In the genomic region with DNA sequence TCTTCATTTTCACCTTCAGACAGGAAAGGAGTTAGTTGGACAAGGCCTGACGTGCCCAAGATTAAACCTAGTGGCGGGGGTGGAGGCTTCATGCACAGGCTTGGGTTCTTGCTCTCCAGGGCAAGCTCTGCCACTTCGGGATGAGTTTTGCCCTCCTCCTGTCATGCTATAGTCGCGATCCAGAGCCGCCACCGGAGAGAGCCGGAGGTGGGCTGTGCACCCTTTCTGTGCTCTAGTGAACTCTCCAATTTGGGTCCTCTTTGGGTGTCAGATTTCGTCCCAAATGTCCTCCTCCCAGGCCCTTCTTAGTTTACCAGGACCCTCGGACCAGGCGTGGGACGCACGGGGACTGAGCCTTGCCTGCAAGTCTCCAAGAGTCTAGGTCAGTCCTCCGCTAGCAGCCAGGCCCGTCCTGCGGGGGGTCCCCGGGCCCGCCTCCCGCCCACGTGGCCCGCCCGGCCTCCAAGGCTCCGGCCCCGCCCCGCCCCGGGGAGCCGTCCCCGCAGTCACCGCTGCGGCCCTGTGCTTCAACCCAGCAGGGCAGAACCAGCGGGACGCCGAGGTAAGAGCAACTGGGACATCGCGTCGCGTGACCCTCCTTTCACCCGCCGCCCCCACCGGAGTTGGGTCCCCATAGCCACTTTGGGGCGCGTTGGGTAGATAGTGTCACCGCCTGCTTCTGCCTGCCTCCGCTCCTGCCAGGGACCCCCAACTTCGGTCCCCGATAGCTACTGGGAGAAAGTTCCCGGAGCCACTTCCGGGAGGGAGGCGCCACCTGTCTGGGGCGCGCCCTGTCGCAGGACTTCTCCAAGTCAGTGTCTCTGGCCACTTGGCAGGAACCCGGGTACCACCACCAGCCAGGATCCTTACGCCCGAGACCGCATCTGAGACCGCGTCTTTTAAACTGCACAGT, we compare ENCODE assay signal across 8 mouse cellular contexts. TPM values are rescaled to one million over a fixed set of nuclear protein-coding genes. Genes with fewer than 3 reads are reported as not detected.
A peak's percentile ranks its signal among the peaks of the same experiment; 100 is the strongest.
DNase-seq lines count a peak whose midpoint lies in the region; ATAC-seq lines count a peak whose summit lies in the region.

TSS of gene Arhgef3 (plus strand) at position 538 of the 913 bp plus-strand sequence.

- WGBS in embryonic facial prominence, embryonic 11.5 days = under 1% methylated on average over 56 of the region's 58 CpGs
- under 1% methylated on average over 58 of the region's 58 CpGs for WGBS in heart, embryonic 12.5 days
- under 1% methylated on average over 58 of the region's 58 CpGs for WGBS in kidney, embryonic 15.5 days
- WGBS in liver, embryonic 16.5 days (ENCODE audit: insufficient replicate concordance) = under 1% methylated on average over 58 of the region's 58 CpGs
- under 1% methylated on average over 56 of the region's 58 CpGs for WGBS in neural tube, embryonic 11.5 days

- DNase-seq in left cerebral cortex, adult 18-20 months (ENCODE audit: low spot score in 2 of 2) = no peak
- no peak for DNase-seq in left cerebral cortex, adult 9 months (ENCODE audit: low spot score in 2 of 2)
- peak; percentile 62 for DNase-seq in embryonic facial prominence, embryonic 11.5 days (ENCODE audit: low spot score)
- DNase-seq in neural tube, embryonic 11.5 days (ENCODE audit: low spot score) = peak; percentile 62
- peak; percentile 68 for DNase-seq in urinary bladder, adult 2 months (ENCODE audit: low spot score)

- H3K9ac ChIP-seq in embryonic facial prominence, embryonic 11.5 days (replicated peaks; ENCODE audit: low read length) = peak within 1 kb of the TSS; percentile 50
- H3K9ac ChIP-seq in heart, embryonic 12.5 days = peak within 1 kb of the TSS; percentile 74
- peak within 1 kb of the TSS; percentile 54 for H3K9ac ChIP-seq in kidney, embryonic 15.5 days
- peak within 1 kb of the TSS; percentile 36 for H3K9ac ChIP-seq in liver, embryonic 16.5 days (ENCODE audit: low read depth, low read length)
- H3K9ac ChIP-seq in neural tube, embryonic 11.5 days (ENCODE audit: low read length) = peak within 1 kb of the TSS; percentile 51

- H3K4me1 ChIP-seq in embryonic facial prominence, embryonic 11.5 days (ENCODE audit: control insufficient read depth, insufficient read depth, low read length) = no peaks in the 10 kb centered on the region
- H3K4me1 ChIP-seq in heart, embryonic 12.5 days (replicated peaks) = peaks cover 21% of the 10 kb centered on the region
- peaks cover 19% of the 10 kb centered on the region for H3K4me1 ChIP-seq in kidney, embryonic 15.5 days
- no peaks in the 10 kb centered on the region for H3K4me1 ChIP-seq in liver, embryonic 16.5 days (ENCODE audit: control insufficient read depth, low read depth, low read length)
- no peaks in the 10 kb centered on the region for H3K4me1 ChIP-seq in neural tube, embryonic 11.5 days (ENCODE audit: control insufficient read depth, insufficient read depth, low read length)

- no peak within 1 kb of the TSS for H3K27ac ChIP-seq in embryonic facial prominence, embryonic 11.5 days (replicated peaks; ENCODE audit: low read depth, low read length)
- H3K27ac ChIP-seq in heart, embryonic 12.5 days (ENCODE audit: poor library complexity, severe bottlenecking) = no peak within 1 kb of the TSS
- no peak within 1 kb of the TSS for H3K27ac ChIP-seq in kidney, embryonic 15.5 days
- no peak within 1 kb of the TSS for H3K27ac ChIP-seq in liver, embryonic 16.5 days (ENCODE audit: low read length)
- H3K27ac ChIP-seq in neural tube, embryonic 11.5 days (ENCODE audit: low read depth, low read length) = no peak within 1 kb of the TSS

- H3K27me3 ChIP-seq in embryonic facial prominence, embryonic 11.5 days (ENCODE audit: control insufficient read depth, insufficient read depth, low read length) = peaks cover 9% of the 10 kb centered on the region
- H3K27me3 ChIP-seq in heart, embryonic 12.5 days (replicated peaks) = 0 out of 2 replicates have a peak, but pooled peaks cover 11% of the 10 kb centered on the region
- H3K27me3 ChIP-seq in kidney, embryonic 15.5 days = peaks cover 26% of the 10 kb centered on the region
- H3K27me3 ChIP-seq in liver, embryonic 16.5 days (ENCODE audit: control insufficient read depth, insufficient read depth, low read depth, low read length) = peaks cover 14% of the 10 kb centered on the region
- peaks cover 26% of the 10 kb centered on the region for H3K27me3 ChIP-seq in neural tube, embryonic 11.5 days (ENCODE audit: control insufficient read depth, insufficient read depth, low read length)

- peak; percentile 51; the same call in 1 of the 2 replicates for ATAC-seq in embryonic facial prominence, embryonic 11.5 days (replicated peaks; ENCODE audit: insufficient number of reproducible peaks, low FRiP score, low TSS enrichment, low read depth)
- ATAC-seq in heart, embryonic 12.5 days (ENCODE audit: insufficient number of reproducible peaks, low FRiP score) = peak; percentile 89
- peak; percentile 83 for ATAC-seq in kidney, embryonic 15.5 days (replicated peaks; ENCODE audit: low FRiP score)
- ATAC-seq in liver, embryonic 16.5 days (ENCODE audit: low read depth) = peak; percentile 80
- peak; percentile 58; the same call in 1 of the 2 replicates for ATAC-seq in neural tube, embryonic 11.5 days (ENCODE audit: insufficient read depth, low FRiP score, low TSS enrichment)

- H3K4me2 ChIP-seq in embryonic facial prominence, embryonic 11.5 days (ENCODE audit: low read depth, low read length) = peak within 1 kb of the TSS; percentile 98
- H3K4me2 ChIP-seq in heart, embryonic 12.5 days = peak within 1 kb of the TSS; percentile 88
- H3K4me2 ChIP-seq in kidney, embryonic 15.5 days = peak within 1 kb of the TSS; percentile 99
- H3K4me2 ChIP-seq in liver, embryonic 16.5 days (ENCODE audit: low read depth, low read length) = peak within 1 kb of the TSS; percentile 65
- H3K4me2 ChIP-seq in neural tube, embryonic 11.5 days (ENCODE audit: low read depth) = peak within 1 kb of the TSS; percentile 99

- no peaks in the 10 kb centered on the region for H3K36me3 ChIP-seq in embryonic facial prominence, embryonic 11.5 days (replicated peaks; ENCODE audit: control insufficient read depth, insufficient read depth, low read depth, low read length)
- H3K36me3 ChIP-seq in heart, embryonic 12.5 days = no peaks in the 10 kb centered on the region
- no peaks in the 10 kb centered on the region for H3K36me3 ChIP-seq in kidney, embryonic 15.5 days
- no peaks in the 10 kb centered on the region for H3K36me3 ChIP-seq in liver, embryonic 16.5 days (ENCODE audit: control insufficient read depth, insufficient read depth)
- H3K36me3 ChIP-seq in neural tube, embryonic 11.5 days (ENCODE audit: control insufficient read depth, insufficient read depth, low read length) = no peaks in the 10 kb centered on the region

- H3K9me3 ChIP-seq in embryonic facial prominence, embryonic 11.5 days (replicated peaks; ENCODE audit: control insufficient read depth, low read length) = no peaks in the 10 kb centered on the region
- H3K9me3 ChIP-seq in heart, embryonic 12.5 days (replicated peaks) = no peaks in the 10 kb centered on the region
- no peaks in the 10 kb centered on the region for H3K9me3 ChIP-seq in kidney, embryonic 15.5 days (replicated peaks)
- no peaks in the 10 kb centered on the region for H3K9me3 ChIP-seq in liver, embryonic 16.5 days (replicated peaks; ENCODE audit: control insufficient read depth, low read length)
- no peaks in the 10 kb centered on the region for H3K9me3 ChIP-seq in neural tube, embryonic 11.5 days (ENCODE audit: control insufficient read depth, low read length)

- peak within 1 kb of the TSS; percentile 56 for H3K4me3 ChIP-seq in embryonic facial prominence, embryonic 11.5 days (ENCODE audit: low read depth, low read length)
- peak within 1 kb of the TSS; percentile 68 for H3K4me3 ChIP-seq in heart, embryonic 12.5 days
- H3K4me3 ChIP-seq in kidney, embryonic 15.5 days (replicated peaks) = peak within 1 kb of the TSS; percentile 63
- peak within 1 kb of the TSS; percentile 58 for H3K4me3 ChIP-seq in liver, embryonic 16.5 days (ENCODE audit: low read depth, low read length)
- peak within 1 kb of the TSS; percentile 52 for H3K4me3 ChIP-seq in neural tube, embryonic 11.5 days (ENCODE audit: low read depth, low read length)

RNA-seq across cellular contexts. Expression of gene Arhgef3, which starts in this region (rescaled TPM):
- total RNA-seq in left cerebral cortex, adult 18-20 months (2021) = 10 to 100 TPM; 67.4 to 85.3 TPM
- polyA plus RNA-seq in embryonic facial prominence, embryonic 11.5 days (2014; fragmentation: Nextera tagmentation; extraction: Ambion mirVana) = 5.4 and 6.8 TPM in 2 replicates
- polyA plus RNA-seq in heart, embryonic 12.5 days (2016; fragmentation: Nextera tagmentation; extraction: Ambion mirVana) = 17.6 and 18.9 TPM in 2 replicates
- 15.3 and 17.2 TPM in 2 replicates for polyA plus RNA-seq in kidney, embryonic 15.5 days (2015; fragmentation: Nextera tagmentation; extraction: Ambion mirVana)
- polyA plus RNA-seq in liver, embryonic 16.5 days (2015; fragmentation: Nextera tagmentation; extraction: Ambion mirVana) = 10.3 and 12.5 TPM in 2 replicates
- polyA plus RNA-seq in neural tube, embryonic 11.5 days (2014; fragmentation: Nextera tagmentation; extraction: Ambion mirVana) = 5.1 and 7.2 TPM in 2 replicates
- 30.4 and 36.6 TPM in 2 replicates for polyA plus RNA-seq in urinary bladder, adult 2 months (2012; rRNA removed)

Comparison
In these comparisons a context has a peak if more than half of its experiments do, and no peak if none do; other contexts are left out.
1. DNase-seq: peak in embryonic facial prominence, embryonic 11.5 days (single experiment), neural tube, embryonic 11.5 days (single experiment) and urinary bladder, adult 2 months (single experiment); none in left cerebral cortex, adult 18-20 months (0 of 2) and left cerebral cortex, adult 9 months (0 of 2).
2. Peak in every context shown above with its lines, with median percentiles within 50 percentile points of each other: ATAC-seq, H3K4me2 ChIP-seq, H3K4me3 ChIP-seq and H3K9ac ChIP-seq.